Mouse (Mus musculus): ENCODE results near the gene Irf2.

DNA sequence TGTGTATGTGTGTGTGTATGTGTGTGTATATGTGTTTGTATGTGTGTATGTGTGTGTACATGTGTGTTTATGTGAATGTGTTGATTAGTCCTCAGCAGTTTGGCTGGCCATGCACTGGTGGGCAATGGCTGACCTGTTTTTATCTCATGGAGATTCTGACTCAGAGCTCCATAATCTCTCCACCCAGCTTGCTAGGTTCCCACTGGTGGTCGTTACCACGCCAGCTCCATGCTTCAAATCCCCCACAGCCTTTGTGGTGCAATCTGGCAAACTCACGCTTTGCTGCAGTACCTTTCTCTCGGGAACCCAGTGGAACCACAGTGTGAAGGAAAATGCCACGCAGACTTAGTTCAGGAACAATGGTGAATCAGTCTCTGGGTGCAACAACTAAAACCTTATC lies 54.8 kb downstream of the Irf2 start:
- TF ChIP-seq EP300 (IDR thresholded peaks at IDR 0.05; ENCODE audit: low read depth) (no peak), CTCF (IDR thresholded peaks at IDR 0.05; ENCODE audit: low read depth) (no peak)

All from liver, postnatal 0 days (tissue).